Mouse (Mus musculus) T-helper 1 cell (primary cell): Measurements from ENCODE around the gene Fgfr2.

Source experiments
- in situ Hi-C: fragments of 300-600 bp; cut with MboI, MseI; formaldehyde crosslinking; loops from one replicate; pipeline ENCODE4 v1.15.1; 2025; ENCODE audit warnings: high pct_unique_total_duplicates

Gene Fgfr2

DNA sequence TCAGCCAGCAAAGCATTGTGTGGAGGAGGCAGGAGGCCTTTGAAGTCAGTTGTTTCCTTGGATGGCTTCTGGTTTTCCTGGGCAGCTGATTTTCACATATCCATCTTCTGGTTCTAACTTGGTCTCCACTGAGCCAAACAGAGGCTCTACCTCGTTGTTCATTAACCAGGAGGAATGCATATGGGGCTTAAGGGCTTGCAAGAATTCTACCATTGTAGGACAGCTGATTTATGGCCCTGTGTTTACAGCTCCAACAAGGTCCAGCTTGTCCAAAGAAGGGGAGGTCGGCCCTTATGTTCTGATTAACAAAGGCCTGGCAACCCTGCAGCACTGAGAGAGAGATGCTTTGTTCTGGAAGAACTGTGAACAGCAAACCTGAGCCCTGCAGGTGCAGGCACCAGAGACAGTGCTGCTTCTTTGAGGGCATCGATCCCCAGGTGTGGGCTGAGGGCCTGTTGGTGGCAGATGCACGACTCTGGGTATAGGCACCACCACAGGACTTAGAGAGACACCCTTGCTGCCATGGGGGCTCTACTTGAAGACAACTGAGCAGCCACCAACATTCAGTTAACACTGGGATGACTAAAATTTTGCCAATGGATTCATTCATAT lies 2787.6 kb downstream of the Fgfr2 start:
- in situ Hi-C loops: no loop called here

DNA sequence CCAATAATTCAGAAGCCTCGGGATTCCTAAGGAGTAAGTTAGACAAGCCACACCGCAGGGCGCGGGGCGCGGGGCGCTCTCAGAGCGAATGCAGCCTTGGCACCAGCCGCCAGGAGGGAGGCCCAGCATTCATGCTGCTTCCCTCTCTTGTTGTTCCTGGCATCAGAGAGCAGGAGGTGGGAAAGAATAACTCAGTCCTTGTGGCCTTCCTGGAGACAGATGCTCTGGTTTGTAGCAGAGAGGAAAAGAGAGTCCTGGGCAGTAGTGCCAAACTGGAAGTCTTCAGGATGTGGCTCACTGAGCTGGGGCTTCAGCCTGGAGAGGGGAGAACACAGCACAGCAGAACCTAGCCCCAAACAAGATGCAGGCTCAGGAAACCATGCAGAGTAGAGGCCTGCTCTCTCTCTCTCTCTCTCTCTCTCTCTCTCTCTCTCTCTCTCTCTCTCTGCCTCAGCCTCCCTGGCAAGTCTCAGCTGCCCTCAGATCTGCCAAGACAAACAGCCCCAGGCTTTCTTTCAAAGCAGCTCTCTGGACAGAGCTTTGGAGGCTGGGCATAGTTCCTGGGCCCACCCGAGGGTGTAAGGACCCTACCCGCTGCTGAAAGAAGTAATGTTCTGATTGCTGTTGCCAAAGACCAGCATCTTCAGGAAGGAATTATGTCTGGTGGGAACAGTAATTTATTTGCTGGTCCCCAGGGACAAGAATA lies 2790.5 kb downstream of the Fgfr2 start:
- in situ Hi-C loops: no loop called here

DNA sequence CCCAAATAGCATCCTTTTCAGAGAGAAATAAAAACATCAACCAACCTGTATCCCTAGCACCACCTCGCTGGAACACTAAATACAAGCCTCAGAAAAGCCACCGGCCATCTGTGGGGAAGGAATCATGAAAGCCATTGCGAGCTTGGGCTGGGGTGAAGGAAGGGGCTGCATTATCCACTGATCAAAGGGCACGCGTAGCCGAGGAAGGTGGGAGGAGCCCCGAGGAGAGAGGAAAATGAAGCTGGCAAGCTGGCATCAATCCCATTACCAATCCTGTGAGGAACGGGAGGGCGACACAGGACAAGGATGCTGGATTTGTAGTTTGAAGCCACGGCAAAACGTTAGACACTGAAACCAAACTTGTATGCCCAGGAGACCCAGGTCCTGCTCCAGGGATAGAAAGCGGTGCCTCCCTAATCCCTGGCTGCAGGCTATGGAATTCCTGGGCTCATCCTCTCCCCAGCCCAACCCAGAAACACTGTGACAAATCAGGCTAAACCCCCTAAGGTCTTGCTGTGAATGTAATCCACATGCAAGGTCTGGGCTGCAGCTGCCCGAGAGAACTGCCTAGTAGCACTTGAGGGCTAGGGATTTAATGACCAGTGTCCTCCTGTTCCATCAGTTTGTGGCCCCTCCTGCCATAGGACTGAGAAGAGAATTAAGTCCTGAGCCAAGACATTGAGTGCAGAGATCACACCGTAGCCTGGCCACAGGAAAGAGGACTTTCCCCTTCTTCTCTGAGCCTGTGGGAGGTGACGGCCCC lies 2795.4 kb downstream of the Fgfr2 start:
- in situ Hi-C loops: no loop called here

DNA sequence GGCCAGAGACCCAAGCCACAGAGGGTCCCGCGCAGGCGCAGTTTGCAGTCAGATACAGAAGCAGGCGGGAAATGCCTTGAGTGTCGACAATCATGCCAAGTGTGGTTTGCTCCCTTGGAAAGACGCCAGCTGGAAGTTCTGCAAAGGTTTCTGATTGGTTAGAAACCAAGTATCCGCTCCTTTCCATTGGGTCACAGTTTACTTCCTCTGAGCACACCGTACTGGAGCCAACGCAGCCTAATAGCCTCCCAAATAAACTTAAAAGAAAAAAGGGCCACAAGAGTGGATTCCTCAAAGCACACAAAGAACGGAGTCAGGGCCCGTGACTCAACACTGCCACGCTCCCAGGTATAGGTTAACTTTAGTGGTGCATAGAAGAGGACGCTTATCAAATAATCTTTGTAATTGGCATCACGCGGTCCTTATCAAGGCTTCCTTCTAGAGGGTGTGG lies 2797.1 kb downstream of the Fgfr2 start:
- in situ Hi-C loops: no loop called here

DNA sequence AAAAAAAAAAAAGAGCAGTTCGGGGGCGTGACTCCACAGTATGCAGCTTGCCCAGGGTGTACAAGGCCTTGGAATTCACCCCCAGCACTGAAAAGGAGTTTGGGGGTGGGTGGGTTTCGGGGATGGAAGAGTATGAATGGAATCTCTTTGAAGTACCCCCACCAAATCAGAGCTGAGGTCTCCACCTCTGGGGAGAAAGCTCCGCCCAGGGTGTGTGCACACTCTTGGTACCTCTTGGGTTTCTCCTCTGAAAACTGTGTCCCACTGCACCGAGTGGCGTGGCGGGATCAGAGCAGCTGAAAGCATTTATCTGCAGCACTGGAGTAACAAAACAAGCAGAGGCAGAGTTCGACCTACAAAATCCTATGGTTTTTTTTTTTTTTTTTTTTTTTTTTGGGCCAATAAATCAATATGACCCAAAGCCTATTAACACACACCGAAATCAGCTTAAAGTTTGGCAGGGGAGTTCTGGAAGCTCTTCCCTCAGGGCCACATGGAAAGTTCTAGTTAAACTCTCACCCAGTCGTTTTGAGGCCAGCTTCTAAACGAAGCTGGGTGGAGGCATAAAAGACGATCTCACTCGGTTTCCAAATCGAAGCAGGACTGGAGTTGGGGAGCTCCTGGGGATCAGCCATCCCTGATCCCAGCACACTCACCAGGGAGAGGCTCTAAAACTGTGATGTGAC lies 2798.3 kb downstream of the Fgfr2 start:
- in situ Hi-C loops: no loop called here

DNA sequence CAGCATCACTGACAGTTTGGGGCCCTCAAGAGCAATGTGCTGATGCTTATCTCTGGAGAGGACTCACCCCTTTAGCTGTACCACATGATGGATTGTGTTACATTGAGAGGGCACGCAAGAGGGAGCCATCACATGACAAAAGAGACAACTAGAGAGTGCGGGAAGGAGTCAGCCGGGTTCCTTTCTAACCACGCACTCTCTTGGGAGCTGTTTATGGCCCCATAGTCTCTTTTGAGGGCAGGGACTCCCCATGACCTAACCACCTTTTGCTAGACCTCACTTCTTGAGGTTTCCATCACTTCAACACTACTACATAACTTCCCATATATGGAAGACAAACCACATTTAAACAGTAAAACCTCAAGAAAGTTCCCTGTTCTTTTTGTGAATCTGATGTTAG lies 2799.4 kb downstream of the Fgfr2 start:
- in situ Hi-C loops: no loop called here

DNA sequence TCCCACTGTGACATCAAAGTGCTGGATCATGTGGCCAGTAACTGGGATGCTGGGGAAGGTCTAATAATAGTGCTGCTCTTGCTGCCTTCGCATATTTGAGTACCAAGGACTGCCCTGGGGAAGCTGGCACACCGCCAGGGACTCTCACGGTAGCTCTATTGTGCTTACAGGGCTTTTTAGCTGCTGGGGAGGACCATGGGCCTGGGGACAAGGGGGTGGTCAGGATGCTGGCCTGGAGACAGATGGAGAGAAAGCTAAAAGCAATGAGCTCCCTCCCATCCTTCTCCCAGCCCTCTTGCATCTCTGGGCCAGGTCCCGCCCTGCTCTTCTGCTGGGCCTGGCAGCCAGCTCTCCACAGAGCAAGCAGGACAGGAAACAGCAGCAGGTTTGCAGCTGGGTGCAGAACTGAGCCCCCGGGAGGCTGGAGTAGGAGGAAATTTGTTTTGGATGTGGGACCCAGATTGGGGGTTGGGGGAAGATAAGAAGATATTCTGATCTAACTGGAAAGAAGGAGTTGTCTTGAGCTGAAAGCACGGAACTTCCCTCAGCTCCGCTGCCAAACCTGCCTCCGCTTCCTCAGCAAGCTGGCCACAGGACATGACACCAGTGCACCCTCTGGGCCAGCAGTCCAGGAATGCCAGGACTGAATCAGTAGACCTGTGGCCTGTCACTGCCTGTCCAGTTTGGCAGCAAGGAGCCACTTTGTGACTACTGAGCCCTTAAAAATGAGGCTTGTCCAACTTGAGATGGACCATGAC lies 2803.2 kb downstream of the Fgfr2 start:
- in situ Hi-C loops: no loop called here

DNA sequence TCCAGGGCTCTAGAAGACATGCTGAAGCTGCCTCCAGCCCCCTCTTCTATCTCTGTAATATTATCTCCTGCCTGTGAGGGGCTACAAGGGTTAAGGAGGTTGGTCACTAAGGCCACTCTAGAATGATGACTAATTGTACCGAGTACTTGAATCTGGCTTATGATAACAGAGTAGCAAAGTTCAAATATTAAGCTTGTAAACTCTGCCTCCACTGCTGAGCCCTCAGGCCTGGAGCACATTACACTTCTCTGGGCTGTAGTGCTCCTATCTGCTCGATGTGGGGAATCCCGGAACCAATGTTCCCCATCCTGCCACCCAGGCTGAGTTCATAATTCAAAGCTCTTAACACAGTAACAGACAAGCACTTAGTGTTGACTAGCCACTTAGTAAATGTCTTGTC lies 2806.9 kb downstream of the Fgfr2 start:
- in situ Hi-C loops: no loop called here

DNA sequence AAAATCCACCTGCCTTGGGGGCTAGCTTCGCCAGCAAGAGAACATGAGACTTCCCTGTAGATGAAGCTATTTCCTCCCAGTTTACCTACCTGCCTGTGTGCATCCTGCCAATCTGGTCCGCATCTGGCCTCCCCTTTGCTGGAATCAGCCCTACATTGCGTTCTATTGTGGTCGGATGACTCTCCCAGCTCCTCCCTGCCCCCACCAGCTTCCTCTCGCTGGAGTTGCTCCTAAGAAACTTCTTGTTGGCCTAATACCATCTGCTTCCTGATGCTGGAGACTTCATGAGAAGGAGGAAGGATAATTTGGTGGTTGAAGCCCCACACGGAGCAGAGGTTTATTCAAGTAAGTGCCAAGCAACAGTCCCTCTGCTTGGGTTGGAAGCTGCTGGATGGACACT lies 2807.9 kb downstream of the Fgfr2 start:
- in situ Hi-C loops: no loop called here

DNA sequence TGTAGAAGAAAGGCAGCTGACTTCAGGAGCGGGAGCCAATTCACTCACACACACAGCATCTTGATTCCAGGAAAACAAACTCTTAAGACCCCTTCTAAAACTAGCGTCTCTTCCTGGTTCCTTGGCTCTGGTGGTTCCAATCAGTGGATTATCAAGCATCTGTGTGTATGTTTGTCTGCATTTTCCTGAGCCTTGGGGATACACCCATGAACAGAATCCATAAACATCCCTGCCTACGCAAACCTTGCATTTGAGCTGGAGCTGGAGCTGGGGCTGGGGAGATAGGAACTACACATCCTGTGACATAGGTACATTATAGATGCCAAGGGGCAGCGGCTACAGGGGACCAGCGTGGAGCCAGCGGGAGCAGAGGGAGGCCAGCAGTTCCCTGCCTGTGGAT lies 2808.5 kb downstream of the Fgfr2 start:
- in situ Hi-C loops: no loop called here

DNA sequence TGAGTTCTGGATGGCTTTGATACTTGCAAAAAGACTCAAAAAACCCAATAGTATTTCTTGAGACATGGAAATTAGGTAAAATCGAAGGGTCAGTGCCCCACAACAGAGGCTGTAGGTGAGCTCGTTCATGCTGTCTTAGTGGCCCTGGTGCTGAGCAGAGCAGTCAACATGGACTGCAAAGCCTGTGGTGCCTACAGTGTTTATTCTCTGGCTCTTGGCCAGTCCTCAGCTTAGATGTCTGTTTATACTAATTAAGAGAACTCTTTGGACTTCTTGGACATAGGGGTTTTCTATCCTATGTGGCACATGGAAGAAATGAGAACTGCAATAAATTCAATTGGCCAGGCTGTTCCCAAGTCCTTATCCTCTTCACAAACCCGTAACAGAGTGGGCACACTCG lies 2811.8 kb downstream of the Fgfr2 start:
- in situ Hi-C loops: no loop called here

DNA sequence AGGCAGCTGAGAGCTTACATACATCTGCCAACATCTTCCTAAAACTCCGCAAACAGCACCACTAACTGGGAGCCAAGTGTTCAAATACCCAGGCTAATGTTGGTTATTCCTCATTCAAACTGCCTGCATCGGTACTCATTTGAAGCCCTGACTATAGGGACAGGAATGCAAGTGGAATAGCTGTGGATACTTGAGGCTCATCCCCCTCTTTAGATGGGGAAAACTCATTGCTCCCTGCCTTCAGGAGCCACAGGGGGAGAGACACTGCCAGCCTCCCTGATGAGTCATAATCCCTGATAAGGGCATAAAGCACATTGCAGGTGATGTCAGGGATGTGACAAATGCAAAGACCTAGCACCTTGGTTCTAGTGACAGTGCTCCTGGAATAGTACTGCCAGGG lies 2814.0 kb downstream of the Fgfr2 start:
- in situ Hi-C loops: no loop called here

DNA sequence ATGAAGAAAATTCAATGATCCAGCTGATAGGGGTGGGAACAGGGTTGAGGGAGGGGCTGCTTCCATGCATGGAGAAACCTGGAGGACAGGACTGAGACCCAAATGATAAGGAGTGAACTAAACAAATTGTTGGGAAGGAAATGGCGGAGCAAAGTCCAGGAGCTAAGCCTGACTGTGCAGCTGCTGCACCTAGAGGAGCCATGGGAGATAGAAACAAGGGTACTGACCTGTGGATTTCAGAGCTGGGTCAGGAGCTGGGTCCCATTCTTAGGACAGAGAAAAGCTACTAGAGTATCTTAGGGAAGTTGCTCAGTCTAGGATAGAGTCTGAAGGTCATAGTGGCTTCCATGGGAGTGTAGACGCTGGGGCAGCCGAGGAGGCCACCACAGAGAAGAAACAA lies 2816.1 kb downstream of the Fgfr2 start:
- in situ Hi-C loops: no loop called here

DNA sequence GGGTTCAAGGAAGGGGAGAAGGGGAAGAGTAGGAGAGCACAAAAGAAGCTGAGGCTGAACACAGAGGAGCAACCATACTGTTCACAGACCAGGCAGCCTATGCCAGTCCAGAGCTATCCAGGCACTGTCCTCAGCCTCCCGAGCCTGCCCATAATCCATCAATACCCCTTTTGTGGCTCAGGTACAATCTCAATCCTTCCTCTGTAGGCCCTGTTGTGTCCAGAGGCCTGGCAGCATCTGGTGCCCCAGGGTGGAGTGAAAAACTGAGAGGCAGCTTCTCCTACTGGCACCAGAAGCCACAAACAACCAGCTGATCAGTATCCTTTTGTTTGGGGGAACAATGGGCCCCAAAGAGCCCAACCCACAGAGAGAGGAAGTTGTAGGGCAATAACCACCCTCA lies 2818.5 kb downstream of the Fgfr2 start:
- in situ Hi-C loops: no loop called here

DNA sequence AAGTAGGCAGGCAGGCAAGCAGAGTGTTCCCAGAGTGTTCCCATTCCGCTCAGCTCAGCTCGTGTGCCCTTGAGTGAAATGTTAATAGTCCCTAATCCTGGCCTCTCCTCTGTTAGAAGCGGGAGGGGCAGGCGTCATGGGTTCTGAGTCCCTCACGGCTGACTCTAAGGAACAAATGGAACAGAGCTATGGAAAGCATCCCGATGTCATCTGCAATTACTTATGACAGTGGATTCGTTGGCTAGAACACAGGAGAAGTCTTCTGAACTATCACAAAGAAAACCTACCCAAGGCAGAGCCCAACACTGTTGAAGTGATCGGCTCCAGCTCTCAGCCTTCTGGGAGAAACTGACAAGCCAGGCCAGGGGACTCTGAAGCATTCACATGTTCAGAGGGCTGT lies 2819.7 kb downstream of the Fgfr2 start:
- in situ Hi-C loops: no loop called here

DNA sequence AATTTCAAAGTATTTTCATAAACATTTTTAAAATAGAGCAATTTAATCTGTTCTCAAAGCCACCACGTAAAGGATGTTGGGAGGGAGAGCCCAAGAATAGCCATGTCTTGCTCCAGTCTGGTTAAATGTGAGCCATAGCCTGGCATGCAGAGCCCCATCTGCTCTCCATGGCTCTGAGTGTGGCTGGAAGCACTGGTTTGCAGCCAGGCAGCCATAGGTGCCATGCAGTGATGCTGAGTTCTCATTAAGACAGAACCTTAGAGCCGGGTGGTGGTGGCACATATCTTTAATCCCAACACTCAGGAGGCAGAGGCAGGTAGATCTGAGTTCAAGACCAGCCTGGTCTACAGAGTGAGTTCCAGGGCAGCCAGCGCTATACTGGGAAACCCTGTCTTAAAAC lies 2822.5 kb downstream of the Fgfr2 start:
- in situ Hi-C loops: no loop called here

DNA sequence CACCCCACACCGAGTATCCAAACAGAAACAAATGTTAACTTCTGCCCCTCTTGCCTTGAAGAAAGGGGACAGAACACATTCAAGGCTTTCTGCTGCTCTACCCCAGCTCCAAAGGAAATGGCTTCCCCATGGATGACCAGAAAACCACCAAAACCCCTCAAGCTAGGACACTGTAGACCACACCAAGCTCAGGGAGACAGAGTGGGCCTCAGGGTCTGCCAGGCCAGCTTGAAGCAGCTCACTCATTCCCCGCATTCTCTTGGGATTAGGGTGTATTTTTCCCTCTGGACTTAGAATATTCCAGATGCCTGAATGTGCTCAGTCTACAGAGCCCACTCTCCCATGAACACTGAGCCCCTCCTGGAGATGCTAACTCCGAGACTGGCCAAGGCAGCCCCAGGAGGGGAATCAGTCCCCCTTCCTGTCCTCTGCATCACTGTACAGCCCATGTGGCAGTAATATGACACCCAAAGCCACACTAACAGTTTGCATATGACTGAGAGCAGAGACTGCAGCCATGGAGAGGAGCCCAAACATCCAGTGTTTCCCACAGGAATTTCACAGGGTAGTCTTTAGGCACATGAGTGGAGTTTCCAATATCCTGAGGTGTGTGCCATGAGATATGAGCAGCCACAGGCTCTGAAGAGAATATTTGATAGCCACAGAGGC lies 2824.1 kb downstream of the Fgfr2 start:
- in situ Hi-C loops: no loop called here

DNA sequence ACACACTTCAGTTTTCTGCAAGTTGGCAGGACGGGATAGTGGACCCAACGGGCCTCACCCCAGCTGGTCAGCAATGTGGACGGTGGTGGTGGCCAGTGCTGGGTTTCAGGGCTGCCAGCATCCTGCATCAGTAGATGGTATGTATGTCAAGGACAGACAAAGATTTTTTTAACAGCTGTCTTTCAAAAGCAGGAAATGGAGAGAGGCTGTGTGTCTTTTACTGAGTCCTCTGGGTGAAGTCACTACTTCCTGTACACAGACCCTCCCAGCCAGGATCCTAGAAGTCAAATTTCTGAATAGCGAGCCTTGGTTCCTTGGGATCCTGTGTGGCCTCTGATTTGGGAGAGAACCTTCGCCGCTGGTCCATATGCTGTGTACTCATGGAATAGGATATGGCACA lies 2832.0 kb downstream of the Fgfr2 start:
- in situ Hi-C loops: no loop called here

DNA sequence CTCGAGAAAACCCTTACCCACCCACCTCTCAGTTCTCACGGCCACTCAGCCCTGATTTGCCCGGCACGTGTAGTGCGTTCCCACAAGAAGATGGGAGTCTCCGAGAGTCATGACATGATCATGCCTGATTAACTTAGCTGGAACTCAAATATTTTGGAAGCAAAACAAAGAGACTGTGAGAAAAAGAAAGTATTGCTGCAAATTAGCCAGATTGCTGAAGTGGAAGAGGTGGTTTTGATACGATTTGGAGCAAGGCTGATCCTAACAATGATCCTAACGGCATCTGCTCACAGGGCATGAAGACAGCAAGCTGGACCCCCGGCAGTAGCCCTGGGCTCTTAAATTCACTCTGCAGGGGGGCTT lies 2833.7 kb downstream of the Fgfr2 start:
- in situ Hi-C loops: no loop called here

DNA sequence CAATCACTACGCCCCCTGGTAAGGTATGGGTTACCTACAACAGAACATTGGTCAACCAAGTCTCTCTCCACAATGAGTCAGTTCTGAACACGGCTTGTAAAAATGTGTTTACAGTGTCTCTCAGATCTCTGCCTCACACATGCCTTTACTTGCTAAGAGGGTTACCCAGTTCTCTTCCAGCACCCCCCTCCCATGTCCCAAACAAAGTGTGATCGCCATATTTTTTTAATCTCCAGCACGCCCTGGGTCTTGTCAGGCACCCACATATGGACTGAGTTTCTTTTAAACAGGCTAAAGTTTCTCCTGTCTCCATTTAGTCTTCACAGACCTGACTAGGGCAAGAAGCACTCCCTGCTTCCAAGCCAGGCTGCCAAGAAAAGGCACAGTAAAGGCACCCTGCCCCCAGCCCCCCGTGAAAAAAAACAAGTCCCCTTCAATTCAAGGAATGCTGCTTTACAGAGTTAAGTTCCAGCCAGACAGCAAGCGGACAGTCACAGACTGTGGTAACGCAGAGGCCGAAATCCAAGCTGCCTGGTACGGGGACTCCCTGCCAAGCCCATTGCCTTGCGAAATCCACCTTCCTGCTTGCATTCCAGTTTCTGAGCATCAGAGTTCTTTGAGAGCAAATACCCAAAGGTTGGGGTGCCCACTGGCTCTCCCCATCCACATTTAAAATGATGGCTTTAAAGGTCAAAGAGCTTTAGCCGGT lies 2834.3 kb downstream of the Fgfr2 start:
- in situ Hi-C loops: no loop called here

DNA sequence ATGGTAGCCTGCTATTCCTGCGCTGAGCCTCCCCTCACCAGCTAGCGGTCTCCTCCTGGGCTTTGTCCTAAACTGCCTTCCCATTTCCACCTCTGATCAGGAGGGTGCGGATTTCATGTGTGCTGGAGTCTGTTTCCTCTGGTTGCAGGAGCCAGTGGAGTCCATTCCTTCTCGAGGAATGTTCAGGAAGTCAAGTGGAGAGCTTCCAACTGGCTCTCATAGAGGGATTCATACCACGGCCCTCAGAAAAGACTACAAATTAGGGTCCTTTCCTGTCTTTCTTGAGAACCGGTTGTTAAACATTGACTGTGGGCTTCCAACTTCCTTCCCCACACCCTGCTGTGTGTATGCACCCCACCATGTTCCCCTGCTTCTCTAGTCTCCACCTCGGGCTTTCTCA lies 2834.9 kb downstream of the Fgfr2 start:
- in situ Hi-C loops: no loop called here
